ENCODE assay signal across 1 mouse cellular context in genomic region chr4:132807771-132808641, GRCm38 (mm10).
TF ChIP-seq lines count a peak whose summit lies in the region.

No protein-coding gene starts in this region.

TF ChIP-seq in MEL, 35 proteins besides CTCF, POLR2A, EP300 and RAD21 (continued from another document):
- no peak for TF ChIP-seq ZMIZ1 (IDR thresholded peaks at IDR 0.05; ENCODE audit: low read depth, low read length)
- TF ChIP-seq BHLHE40 (IDR thresholded peaks at IDR 0.05; ENCODE audit: borderline replicate concordance, low read depth, low read length) = peak; percentile 47; the same call in 1 of the 2 replicates
- 0 out of 2 replicates have a peak, but pooled peaks have one; percentile 29 for TF ChIP-seq MYB (IDR thresholded peaks at IDR 0.05; ENCODE audit: low read depth, low read length)
- no peak; the same call in 1 of the 2 replicates for TF ChIP-seq SMC3 (IDR thresholded peaks at IDR 0.05; ENCODE audit: low read depth, low read length)
- peak; percentile 58 for TF ChIP-seq HCFC1 (IDR thresholded peaks at IDR 0.05; ENCODE audit: low read depth, low read length)
- TF ChIP-seq GABPA (IDR thresholded peaks at IDR 0.05; ENCODE audit: low read depth, low read length) = no peak
- TF ChIP-seq ETS1 (IDR thresholded peaks at IDR 0.05; ENCODE audit: low read depth, low read length) = peak; percentile 78
- TF ChIP-seq MYC (IDR thresholded peaks at IDR 0.05; ENCODE audit: low read depth, low read length) = 0 out of 2 replicates have a peak, but pooled peaks have one; percentile 51
- 0 out of 2 replicates have a peak, but pooled peaks have one; percentile 30 for TF ChIP-seq TBP (IDR thresholded peaks at IDR 0.05; ENCODE audit: low read depth, low read length)
- no peak for TF ChIP-seq UBTF (IDR thresholded peaks at IDR 0.05; ENCODE audit: borderline replicate concordance, insufficient read depth, low read depth, low read length)
- TF ChIP-seq SIN3A (IDR thresholded peaks at IDR 0.05; ENCODE audit: low read length) = peak; percentile 74
- no peak; the same call in 1 of the 2 replicates for TF ChIP-seq USF1 (IDR thresholded peaks at IDR 0.05; ENCODE audit: low read depth, low read length)
- TF ChIP-seq TCF12 (IDR thresholded peaks at IDR 0.05; ENCODE audit: low read depth, low read length) = peak; percentile 59
- TF ChIP-seq NELFE (IDR thresholded peaks at IDR 0.05; ENCODE audit: low read depth, low read length) = peak; percentile 38; the same call in 1 of the 2 replicates
- TF ChIP-seq NRF1 (IDR thresholded peaks at IDR 0.05; ENCODE audit: insufficient read depth, low read depth, low read length, poor library complexity, severe bottlenecking) = peak; percentile 55; the same call in 1 of the 2 replicates
- no peak for TF ChIP-seq POLR2AphosphoS2 (IDR thresholded peaks at IDR 0.05; ENCODE audit: low read length)
- no peak for TF ChIP-seq ZC3H11A (IDR thresholded peaks at IDR 0.05; ENCODE audit: low read depth, low read length)
- TF ChIP-seq GATA1 (IDR thresholded peaks at IDR 0.05; ENCODE audit: low read depth, low read length) = no peak
- TF ChIP-seq CHD2 (IDR thresholded peaks at IDR 0.05; ENCODE audit: low read length) = peak; percentile 65
- peak; percentile 81 for TF ChIP-seq RCOR1 (IDR thresholded peaks at IDR 0.05; ENCODE audit: low read depth, low read length)
- no peak for TF ChIP-seq POLR2AphosphoS5 (IDR thresholded peaks at IDR 0.05; ENCODE audit: borderline replicate concordance, low read depth, low read length)
